Mouse (Mus musculus): ENCODE results near the gene Tmprss3. TPM values are rescaled to one million over a fixed set of nuclear protein-coding genes. Genes with fewer than 3 reads are reported as not detected.
A peak's percentile ranks its signal among the peaks of the same experiment; 100 is the strongest.

Tmprss3 gene
- not detected in 2 replicates for polyA plus RNA-seq (2014; fragmentation: Nextera tagmentation; extraction: Ambion mirVana)

DNA sequence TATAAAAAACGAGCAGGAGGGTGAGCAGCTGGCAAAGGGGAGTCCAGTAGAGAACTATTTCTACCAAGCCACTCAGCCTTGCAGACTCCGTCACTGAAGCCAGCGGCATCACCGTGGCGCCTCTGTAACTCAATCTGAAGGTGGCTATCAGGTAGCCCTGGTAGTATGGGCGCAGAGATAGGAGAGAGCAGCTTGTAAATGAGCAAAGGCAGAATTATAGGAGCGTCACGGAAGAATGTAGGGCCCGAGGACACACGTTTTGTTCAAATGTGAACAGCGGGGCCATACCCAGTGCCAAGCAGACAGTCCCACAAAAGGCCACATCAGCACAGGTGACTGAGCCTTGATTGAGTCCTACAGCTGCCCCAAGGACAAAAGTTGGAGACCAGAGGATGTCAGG, at the start of gene Tmprss3:
Gene Tmprss3 (minus strand): TSS at position 101 of the 400 bp plus-strand sequence.
- WGBS, result 84% methylated on average over 11 of the region's 11 CpGs

DNA sequence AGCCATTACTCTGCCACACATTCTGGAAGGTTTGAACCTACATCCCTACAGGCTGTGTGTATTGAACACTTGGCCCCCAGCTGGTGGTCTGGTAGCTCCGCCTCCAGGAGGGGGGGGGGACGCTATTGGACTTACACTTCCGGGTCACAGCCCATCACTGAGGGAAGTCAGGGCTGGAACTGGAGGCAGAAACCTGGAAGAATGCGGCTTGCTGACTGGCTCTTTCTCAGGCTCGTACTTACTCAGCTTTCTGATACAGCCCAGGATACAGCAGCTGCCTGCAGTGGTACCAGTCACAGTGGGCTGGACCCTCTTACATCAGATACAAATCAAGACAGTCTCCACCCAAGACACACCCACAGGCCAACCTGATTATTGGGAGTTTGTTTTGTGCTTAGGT, 48.4 kb upstream of the Tmprss3 start:
- DNase-seq (ENCODE audit: low spot score) (no peak), ATAC-seq (ENCODE audit: insufficient number of reproducible peaks, low FRiP score, low TSS enrichment, low read depth) (no peak)
- Histone ChIP-seq H3K4me3 (ENCODE audit: low read depth, low read length) (no peak overlapping the region), H3K9ac (ENCODE audit: low read length) (no peak overlapping the region), H3K36me3 (ENCODE audit: control insufficient read depth, insufficient read depth, low read length) (no peaks in the 10 kb centered on the region), H3K4me2 (ENCODE audit: low read depth, severe bottlenecking) (no peak overlapping the region), H3K27me3 (ENCODE audit: control insufficient read depth, insufficient read depth, low read length) (no peaks in the 10 kb centered on the region), H3K9me3 (ENCODE audit: control insufficient read depth, low read length) (no peaks in the 10 kb centered on the region), H3K27ac (replicated peaks; ENCODE audit: low read depth, low read length) (no peak overlapping the region), H3K4me1 (ENCODE audit: control insufficient read depth, insufficient read depth, low read length) (no peaks in the 10 kb centered on the region)
- WGBS, result 33% methylated on average over 5 of the region's 5 CpGs

More for the DNA sequence above, at the start of gene Tmprss3:
- no peaks in the 10 kb centered on the region for H3K36me3 ChIP-seq (ENCODE audit: control insufficient read depth, insufficient read depth, low read length)
- no peak within 1 kb of the TSS for H3K27ac ChIP-seq (replicated peaks; ENCODE audit: low read depth, low read length)
- H3K4me1 ChIP-seq (ENCODE audit: control insufficient read depth, insufficient read depth, low read length), result no peaks in the 10 kb centered on the region
- H3K27me3 ChIP-seq (ENCODE audit: control insufficient read depth, insufficient read depth, low read length), result no peaks in the 10 kb centered on the region
- no peak within 1 kb of the TSS for H3K4me2 ChIP-seq (ENCODE audit: low read depth, severe bottlenecking)
- H3K4me3 ChIP-seq (ENCODE audit: low read depth, low read length), result no peak within 1 kb of the TSS
- no peak within 1 kb of the TSS for H3K9ac ChIP-seq (ENCODE audit: low read length)
- no peak for DNase-seq (ENCODE audit: low spot score)
- H3K9me3 ChIP-seq (ENCODE audit: control insufficient read depth, low read length), result no peaks in the 10 kb centered on the region
- ATAC-seq (ENCODE audit: insufficient number of reproducible peaks, low FRiP score, low TSS enrichment, low read depth), result no peak

DNA sequence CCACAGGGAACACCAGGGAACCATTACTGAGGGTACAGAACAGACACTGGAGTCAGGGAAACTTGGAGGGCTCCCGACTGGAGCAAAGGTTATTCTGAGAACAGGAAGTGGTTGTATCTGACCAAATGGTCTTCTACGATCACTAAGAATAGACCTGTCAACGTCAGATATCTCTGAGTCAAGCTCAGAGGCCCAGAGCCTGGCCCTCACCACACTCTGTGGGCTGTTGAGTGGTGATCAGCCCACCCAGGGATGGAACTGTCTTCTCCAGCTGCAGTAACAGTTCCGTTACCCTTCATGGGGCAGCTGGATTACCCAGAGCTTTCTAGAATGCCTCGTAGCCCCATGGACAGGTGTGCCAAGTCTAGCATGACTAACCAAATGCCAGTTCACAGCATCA, 46.5 kb upstream of the Tmprss3 start:
- Histone ChIP-seq H3K4me2 (ENCODE audit: low read depth, severe bottlenecking) (no peak overlapping the region), H3K9ac (ENCODE audit: low read length) (no peak overlapping the region), H3K4me3 (ENCODE audit: low read depth, low read length) (no peak overlapping the region), H3K36me3 (ENCODE audit: control insufficient read depth, insufficient read depth, low read length) (no peaks in the 10 kb centered on the region), H3K27ac (replicated peaks; ENCODE audit: low read depth, low read length) (no peak overlapping the region), H3K27me3 (ENCODE audit: control insufficient read depth, insufficient read depth, low read length) (no peaks in the 10 kb centered on the region), H3K4me1 (ENCODE audit: control insufficient read depth, insufficient read depth, low read length) (no peaks in the 10 kb centered on the region), H3K9me3 (ENCODE audit: control insufficient read depth, low read length) (no peaks in the 10 kb centered on the region)
- ATAC-seq (ENCODE audit: insufficient number of reproducible peaks, low FRiP score, low TSS enrichment, low read depth), result no peak
- no peak for DNase-seq (ENCODE audit: low spot score)
- WGBS, result 88% methylated on average over 5 of the region's 5 CpGs

DNA sequence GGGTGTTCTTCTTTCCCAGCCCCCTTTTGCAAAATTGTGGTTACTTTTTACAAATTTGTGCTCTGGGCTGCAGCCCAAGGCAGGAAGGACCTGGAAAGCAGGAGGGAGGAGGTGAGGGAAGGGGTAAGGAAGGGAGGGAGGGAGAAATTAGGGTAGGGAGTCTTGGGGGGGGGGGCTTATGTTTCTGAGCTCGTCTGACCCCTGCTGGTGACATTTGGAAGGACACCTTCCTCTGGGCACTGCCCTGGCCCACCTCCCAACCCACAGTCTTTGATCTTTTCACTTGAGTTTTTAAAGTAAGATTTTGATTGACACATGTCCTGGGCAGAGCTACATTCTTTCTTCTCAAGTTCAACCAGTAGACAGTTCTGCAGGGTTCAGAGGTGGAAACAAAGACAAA, 44.0 kb upstream of the Tmprss3 start:
- Histone ChIP-seq H3K9me3 (ENCODE audit: control insufficient read depth, low read length) (no peaks in the 10 kb centered on the region), H3K4me3 (ENCODE audit: low read depth, low read length) (no peak overlapping the region), H3K27me3 (ENCODE audit: control insufficient read depth, insufficient read depth, low read length) (no peaks in the 10 kb centered on the region), H3K27ac (replicated peaks; ENCODE audit: low read depth, low read length) (no peak overlapping the region), H3K4me1 (ENCODE audit: control insufficient read depth, insufficient read depth, low read length) (no peaks in the 10 kb centered on the region), H3K9ac (ENCODE audit: low read length) (no peak overlapping the region), H3K36me3 (ENCODE audit: control insufficient read depth, insufficient read depth, low read length) (no peaks in the 10 kb centered on the region), H3K4me2 (ENCODE audit: low read depth, severe bottlenecking) (no peak overlapping the region)
- DNase-seq (ENCODE audit: low spot score), result peak; percentile 32
- ATAC-seq (ENCODE audit: insufficient number of reproducible peaks, low FRiP score, low TSS enrichment, low read depth), result no peak
- WGBS, result 0% methylated on average over 1 of the region's 1 CpGs

DNA sequence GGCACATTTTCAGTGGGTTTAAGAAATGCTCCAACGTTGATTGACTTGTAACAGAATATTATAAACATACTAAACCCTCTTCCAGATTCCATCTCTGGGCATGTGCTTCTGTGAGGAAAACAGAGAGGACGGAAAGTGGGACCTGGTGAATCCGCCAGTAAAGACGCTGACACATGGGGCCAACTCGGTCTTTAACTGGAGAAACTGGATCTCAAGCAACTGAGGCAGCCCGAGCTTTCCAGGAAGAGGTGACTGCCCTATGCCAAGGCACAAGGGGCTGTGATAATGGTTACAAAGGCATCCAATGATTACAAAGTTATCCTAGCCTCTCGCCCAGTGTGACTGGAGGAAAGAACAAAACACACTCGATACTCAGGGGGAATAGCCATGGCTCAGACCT, 42.4 kb upstream of the Tmprss3 start:
- no peak overlapping the region for H3K4me3 ChIP-seq (ENCODE audit: low read depth, low read length)
- no peak overlapping the region for H3K9ac ChIP-seq (ENCODE audit: low read length)
- no peaks in the 10 kb centered on the region for H3K27me3 ChIP-seq (ENCODE audit: control insufficient read depth, insufficient read depth, low read length)
- 90% methylated on average over 8 of the region's 8 CpGs for WGBS
- no peaks in the 10 kb centered on the region for H3K9me3 ChIP-seq (ENCODE audit: control insufficient read depth, low read length)
- no peak overlapping the region for H3K27ac ChIP-seq (replicated peaks; ENCODE audit: low read depth, low read length)
- no peak overlapping the region for H3K4me2 ChIP-seq (ENCODE audit: low read depth, severe bottlenecking)
- H3K4me1 ChIP-seq (ENCODE audit: control insufficient read depth, insufficient read depth, low read length), result no peaks in the 10 kb centered on the region
- H3K36me3 ChIP-seq (ENCODE audit: control insufficient read depth, insufficient read depth, low read length), result no peaks in the 10 kb centered on the region
- DNase-seq (ENCODE audit: low spot score), result no peak
- no peak for ATAC-seq (ENCODE audit: insufficient number of reproducible peaks, low FRiP score, low TSS enrichment, low read depth)

DNA sequence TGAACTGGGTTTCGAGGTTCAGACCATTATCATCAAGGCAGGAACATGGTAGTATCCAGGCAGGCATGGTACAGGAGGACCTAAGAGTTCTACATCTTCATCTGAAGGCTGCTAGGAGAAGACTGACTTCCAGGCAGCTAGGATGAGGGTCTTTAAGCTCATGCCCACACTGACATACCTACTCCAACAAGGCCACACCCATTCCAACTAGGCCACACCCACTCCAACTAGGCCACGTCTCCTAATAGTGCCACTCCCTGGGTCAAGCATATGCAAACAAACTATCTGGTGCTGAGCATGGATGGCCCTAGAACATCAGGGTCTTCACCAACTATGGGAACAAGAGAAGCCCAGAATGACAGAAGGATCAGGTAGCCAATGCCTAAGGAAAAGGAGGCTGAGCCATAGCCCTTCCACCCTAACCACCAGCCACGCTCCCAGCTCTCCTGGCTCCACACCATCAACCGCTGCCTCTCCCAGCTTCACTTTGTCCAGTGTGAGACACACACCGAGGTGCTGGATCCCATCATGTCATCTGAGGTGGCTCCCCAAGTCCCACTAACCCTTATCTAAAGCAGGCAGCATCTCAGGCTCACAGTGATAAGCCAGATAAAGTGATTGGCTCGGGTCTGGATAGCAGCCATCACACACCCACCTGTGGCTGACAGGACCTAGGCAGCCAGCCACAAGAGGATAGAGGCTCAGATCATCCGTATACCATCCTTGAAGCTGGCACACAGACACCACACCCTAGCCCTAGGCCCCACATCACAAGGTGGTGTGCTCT, 39.6 kb upstream of the Tmprss3 start:
- WGBS, result 86% methylated on average over 7 of the region's 7 CpGs
- H3K36me3 ChIP-seq (ENCODE audit: control insufficient read depth, insufficient read depth, low read length), result no peaks in the 10 kb centered on the region
- no peaks in the 10 kb centered on the region for H3K27me3 ChIP-seq (ENCODE audit: control insufficient read depth, insufficient read depth, low read length)
- H3K27ac ChIP-seq (replicated peaks; ENCODE audit: low read depth, low read length), result no peak overlapping the region
- no peak overlapping the region for H3K4me3 ChIP-seq (ENCODE audit: low read depth, low read length)
- H3K4me1 ChIP-seq (ENCODE audit: control insufficient read depth, insufficient read depth, low read length), result no peaks in the 10 kb centered on the region
- ATAC-seq (ENCODE audit: insufficient number of reproducible peaks, low FRiP score, low TSS enrichment, low read depth) (no peak), DNase-seq (ENCODE audit: low spot score) (no peak)
- H3K9me3 ChIP-seq (ENCODE audit: control insufficient read depth, low read length), result no peaks in the 10 kb centered on the region
- no peak overlapping the region for H3K4me2 ChIP-seq (ENCODE audit: low read depth, severe bottlenecking)
- H3K9ac ChIP-seq (ENCODE audit: low read length), result no peak overlapping the region

DNA sequence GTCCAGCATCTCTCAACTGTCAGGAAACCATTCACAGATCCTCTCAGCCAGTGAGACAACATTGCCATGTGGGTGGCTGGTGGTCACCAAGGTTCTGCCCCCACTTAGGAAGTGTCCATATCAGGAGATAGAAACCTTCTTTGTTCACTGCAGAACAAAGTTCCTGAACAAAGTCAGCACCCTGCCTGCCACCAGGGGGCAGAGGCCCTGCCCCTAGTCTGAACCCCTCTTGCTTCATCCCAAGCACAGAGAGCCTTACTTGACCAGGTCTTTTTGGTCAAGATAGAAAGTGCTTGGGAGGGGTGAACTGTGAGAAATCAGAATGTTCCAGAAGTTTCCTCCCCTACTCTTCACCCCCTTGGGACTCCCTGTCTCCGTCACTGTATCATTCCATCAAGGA, 37.1 kb upstream of the Tmprss3 start:
- no peaks in the 10 kb centered on the region for H3K27me3 ChIP-seq (ENCODE audit: control insufficient read depth, insufficient read depth, low read length)
- no peaks in the 10 kb centered on the region for H3K9me3 ChIP-seq (ENCODE audit: control insufficient read depth, low read length)
- no peak for ATAC-seq (ENCODE audit: insufficient number of reproducible peaks, low FRiP score, low TSS enrichment, low read depth)
- no peak overlapping the region for H3K9ac ChIP-seq (ENCODE audit: low read length)
- H3K4me2 ChIP-seq (ENCODE audit: low read depth, severe bottlenecking), result no peak overlapping the region
- WGBS, result 90% methylated on average over 1 of the region's 1 CpGs
- H3K36me3 ChIP-seq (ENCODE audit: control insufficient read depth, insufficient read depth, low read length), result no peaks in the 10 kb centered on the region
- no peak overlapping the region for H3K27ac ChIP-seq (replicated peaks; ENCODE audit: low read depth, low read length)
- DNase-seq (ENCODE audit: low spot score), result no peak
- H3K4me3 ChIP-seq (ENCODE audit: low read depth, low read length), result no peak overlapping the region
- no peaks in the 10 kb centered on the region for H3K4me1 ChIP-seq (ENCODE audit: control insufficient read depth, insufficient read depth, low read length)

DNA sequence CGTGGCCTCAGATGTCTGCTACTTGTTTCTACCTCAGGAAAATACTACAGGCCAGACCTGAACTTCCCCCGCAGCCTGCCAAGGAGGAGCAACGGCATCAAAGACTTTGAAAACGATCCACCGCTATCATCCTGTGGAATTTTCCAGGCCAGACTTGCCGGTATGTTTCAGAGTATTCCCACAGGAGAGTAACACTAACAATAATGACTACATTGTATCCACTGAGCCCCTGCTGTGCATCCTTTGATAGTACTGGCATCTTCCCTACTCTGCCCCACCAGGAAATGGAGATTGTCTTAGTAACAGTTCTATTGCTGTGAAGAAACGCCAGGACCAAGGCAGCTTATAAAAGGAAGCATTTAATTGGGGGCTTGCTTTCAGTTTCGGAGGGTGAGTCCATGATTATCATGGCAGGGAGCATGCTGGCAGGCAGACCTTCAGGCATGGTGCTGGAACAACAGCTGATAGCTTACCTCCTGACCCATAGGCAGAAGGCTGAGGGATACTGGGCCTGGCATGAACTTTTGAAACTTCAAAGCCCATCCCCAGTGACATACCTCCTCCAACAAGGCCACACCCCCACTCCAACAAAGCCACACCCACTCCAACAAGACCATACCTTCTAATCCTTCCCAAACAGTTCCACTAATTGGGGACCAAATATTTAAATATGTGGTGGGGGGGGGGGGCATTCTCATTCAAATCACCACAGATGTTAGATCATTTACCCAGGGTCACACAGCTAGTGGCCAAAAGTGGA, 33.7 kb upstream of the Tmprss3 start:
- Histone ChIP-seq H3K9ac (ENCODE audit: low read length) (no peak overlapping the region), H3K9me3 (ENCODE audit: control insufficient read depth, low read length) (no peaks in the 10 kb centered on the region), H3K4me1 (ENCODE audit: control insufficient read depth, insufficient read depth, low read length) (no peaks in the 10 kb centered on the region), H3K27me3 (ENCODE audit: control insufficient read depth, insufficient read depth, low read length) (no peaks in the 10 kb centered on the region), H3K4me3 (ENCODE audit: low read depth, low read length) (no peak overlapping the region), H3K36me3 (ENCODE audit: control insufficient read depth, insufficient read depth, low read length) (no peaks in the 10 kb centered on the region), H3K27ac (replicated peaks; ENCODE audit: low read depth, low read length) (no peak overlapping the region), H3K4me2 (ENCODE audit: low read depth, severe bottlenecking) (no peak overlapping the region)
- 69% methylated on average over 8 of the region's 8 CpGs for WGBS
- ATAC-seq (ENCODE audit: insufficient number of reproducible peaks, low FRiP score, low TSS enrichment, low read depth) (no peak), DNase-seq (ENCODE audit: low spot score) (no peak)
